Mouse (Mus musculus) lung, embryonic 14.5 days (tissue): ENCODE data around the gene Klhl2. TPM values are rescaled to one million over a fixed set of nuclear protein-coding genes. Genes with fewer than 3 reads are reported as not detected.

Source experiments
- ATAC-seq: fragments of 200-750 bp; cut with Nextera tagmentation; 2 replicates; pipeline ENCODE4 v1.8.0; 2017; ENCODE audit warnings: mild to moderate bottlenecking, moderate TSS enrichment, moderate library complexity; ENCODE audit not compliant: insufficient read depth
- DNase-seq: peaks from one replicate; pipeline ENCODE4 v3.0.0-alpha.2; 2015
- H3K27ac ChIP-seq: fragments of 300-500 bp; sonication (generic); 2 replicates; pipeline ENCODE4 v1.5.1; 2014; ENCODE audit warnings: low read depth, mild to moderate bottlenecking, moderate library complexity
- H3K27me3 ChIP-seq: fragments of 300-500 bp; sonication (generic); 2 replicates; pipeline ENCODE4 v1.6.1; 2014; ENCODE audit warnings: low read length, control low read depth; ENCODE audit not compliant: insufficient read depth
- H3K36me3 ChIP-seq: fragments of 300-500 bp; sonication (generic); 2 replicates; pipeline ENCODE4 v1.6.1; 2014; ENCODE audit warnings: control low read depth; ENCODE audit not compliant: insufficient read depth
- H3K4me1 ChIP-seq: fragments of 300-500 bp; sonication (generic); 2 replicates; pipeline ENCODE4 v1.6.1; 2014; ENCODE audit warnings: antibody characterized with exemption, control low read depth; ENCODE audit not compliant: insufficient read depth
- H3K4me2 ChIP-seq: fragments of 300-500 bp; sonication (generic); 2 replicates; pipeline ENCODE4 v1.6.1; 2014; ENCODE audit warnings: mild to moderate bottlenecking
- H3K4me3 ChIP-seq: fragments of 300-500 bp; sonication (generic); 2 replicates; pipeline ENCODE4 v1.5.1; 2014; ENCODE audit warnings: low read depth, low read length
- H3K9ac ChIP-seq: fragments of 300-500 bp; sonication (generic); 2 replicates; pipeline ENCODE4 v1.6.1; 2014
- H3K9me3 ChIP-seq: fragments of 300-500 bp; sonication (generic); 2 replicates; pipeline ENCODE4 v1.6.1; 2016; ENCODE audit warnings: low read depth, low read length, control low read depth
- CTCF ChIP-seq: IDR thresholded peaks from 2 replicates; pipeline ENCODE4 v1.5.1; 2016; ENCODE audit warnings: antibody characterized with exemption, low read depth
- WGBS: fragments of 180-500 bp; shearing (Covaris S2); extraction: QIAGEN DNeasy Blood & Tissue Kit; methylation state at CpG from one replicate; pipeline ENCODE4 v1.1.7; 2014; 5-methylcytosine and 5-hydroxymethylcytosine counted together
- polyA plus RNA-seq: library from polyadenylated mRNA; unstranded; fragments of >200 nt; fragmentation: Nextera tagmentation; extraction: Ambion mirVana; gene quantifications from 2 replicates; pipeline ENCODE4 v1.2.1, GENCODE M21; 2014

Klhl2 gene
- polyA plus RNA-seq, 1 experiment from 2014 or later = 16.9 TPM

DNA sequence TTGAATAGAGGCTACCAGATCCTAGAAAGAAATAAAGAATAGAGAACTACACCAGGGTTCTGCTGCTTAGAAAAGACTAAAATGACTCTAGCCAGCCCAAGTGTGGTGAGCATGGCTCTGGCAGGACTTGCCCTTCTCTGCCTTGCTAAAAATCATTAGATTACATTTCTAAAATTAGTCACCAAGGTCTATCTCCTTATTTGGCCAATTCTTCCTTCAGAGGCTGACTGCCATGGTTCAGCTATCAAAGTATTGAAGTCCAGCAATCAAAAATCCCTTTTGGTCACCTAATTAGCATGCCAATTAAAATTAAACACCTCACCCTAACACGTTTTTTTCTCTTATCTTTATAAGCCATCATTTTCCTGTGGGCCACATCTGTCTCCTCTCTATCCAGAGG is 138.3 kb downstream of the Klhl2 start:
- H3K27ac ChIP-seq = no peak overlapping the region
- H3K4me2 ChIP-seq = no peak overlapping the region
- DNase-seq (no peak), ATAC-seq (no peak)
- peaks cover under 1% of the 10 kb centered on the region; the same call in 1 of the 2 replicates for H3K36me3 ChIP-seq
- H3K9me3 ChIP-seq = no peaks in the 10 kb centered on the region
- no peaks in the 10 kb centered on the region for H3K4me1 ChIP-seq
- H3K27me3 ChIP-seq = no peaks in the 10 kb centered on the region
- H3K9ac ChIP-seq = no peak overlapping the region
- 31% methylated on average over 1 of the region's 1 CpGs for WGBS
- TF ChIP-seq CTCF = no peak
- no peak overlapping the region for H3K4me3 ChIP-seq

DNA sequence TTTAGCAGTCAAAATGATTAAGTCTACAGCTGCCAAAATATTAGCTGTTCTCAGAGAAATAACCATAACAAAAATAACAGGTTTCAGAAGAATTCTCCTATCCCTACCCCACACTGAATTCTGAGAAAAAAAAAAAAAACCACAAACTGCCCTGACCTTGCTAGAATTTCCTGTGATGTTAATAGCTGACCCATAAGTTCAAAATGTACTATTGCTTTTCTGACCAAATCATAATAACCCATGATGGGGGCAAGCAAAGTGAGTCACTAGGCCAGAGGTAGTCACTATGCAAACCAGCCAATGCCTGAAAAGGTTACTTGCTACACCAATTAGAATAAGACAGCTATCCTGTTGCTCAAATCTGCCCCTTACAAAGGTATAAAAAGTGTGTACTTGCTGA is 142.3 kb downstream of the Klhl2 start:
- no peak overlapping the region for H3K9ac ChIP-seq
- ATAC-seq = no peak
- no peak for DNase-seq
- no peak for TF ChIP-seq CTCF
- H3K27me3 ChIP-seq = no peaks in the 10 kb centered on the region
- no peaks in the 10 kb centered on the region for H3K4me1 ChIP-seq
- H3K4me2 ChIP-seq = no peak overlapping the region
- no peaks in the 10 kb centered on the region for H3K9me3 ChIP-seq
- no peaks in the 10 kb centered on the region for H3K36me3 ChIP-seq
- H3K27ac ChIP-seq = no peak overlapping the region
- no peak overlapping the region for H3K4me3 ChIP-seq

DNA sequence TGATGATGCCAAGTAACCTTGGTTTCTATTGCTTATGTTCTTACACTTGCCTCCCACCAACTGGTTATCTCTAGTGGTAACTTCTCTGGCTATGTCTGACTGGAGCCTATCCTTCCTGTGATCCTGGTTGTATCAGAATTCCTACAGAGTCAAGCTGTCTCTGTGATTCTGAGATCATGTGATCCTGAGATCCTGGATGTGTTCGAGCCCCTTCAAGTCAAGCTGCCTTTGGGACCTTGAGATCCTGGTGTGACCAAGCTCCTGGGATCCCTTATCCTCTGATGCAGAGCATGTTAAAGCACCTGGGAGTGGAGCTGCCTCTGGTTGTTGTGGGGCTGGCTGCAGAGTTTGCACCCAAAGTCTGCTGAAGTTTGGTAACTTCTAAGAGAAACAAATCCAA is 146.6 kb downstream of the Klhl2 start:
- H3K27me3 ChIP-seq = no peaks in the 10 kb centered on the region
- H3K4me1 ChIP-seq = no peaks in the 10 kb centered on the region
- no peak overlapping the region for H3K4me3 ChIP-seq
- no peak overlapping the region for H3K9ac ChIP-seq
- no peak overlapping the region for H3K27ac ChIP-seq
- H3K36me3 ChIP-seq = no peaks in the 10 kb centered on the region
- WGBS = 89% methylated on average over 1 of the region's 1 CpGs
- TF ChIP-seq CTCF = no peak
- DNase-seq (no peak), ATAC-seq (no peak)
- no peaks in the 10 kb centered on the region for H3K9me3 ChIP-seq
- H3K4me2 ChIP-seq = no peak overlapping the region

DNA sequence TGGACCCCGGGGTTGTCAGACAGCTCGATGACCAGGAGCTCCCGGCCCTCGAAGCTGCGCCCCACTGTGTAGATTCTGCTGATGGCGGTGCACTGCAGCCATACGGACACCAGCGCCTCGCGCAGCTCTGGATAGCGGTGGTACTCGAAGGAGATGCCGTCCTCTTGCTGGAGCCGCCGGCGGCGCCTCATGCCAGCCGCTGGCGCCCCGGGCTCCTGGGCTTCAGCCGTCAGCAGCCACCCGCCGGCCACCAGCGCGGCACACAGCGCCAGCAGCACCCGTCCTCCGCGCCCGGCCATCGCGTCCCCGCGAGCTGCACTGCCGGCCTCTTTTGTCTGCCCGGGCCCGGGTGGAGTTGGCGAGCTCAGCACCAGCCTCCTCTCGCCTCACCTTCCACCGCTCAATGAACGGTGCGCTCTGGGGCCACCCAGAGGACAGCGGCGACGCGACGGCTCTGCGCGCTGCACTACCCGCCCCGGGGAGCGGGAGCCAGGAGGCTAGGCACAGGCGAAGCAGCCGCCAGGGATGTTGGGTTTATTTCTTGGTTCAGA is 157.1 kb downstream of the Klhl2 start, which contains the start of gene Cpe:
TSS of gene Cpe (minus strand) at position 404 of the 551 bp plus-strand sequence.
- Histone ChIP-seq H3K4me2 (peak within 1 kb of the TSS; percentile 90), H3K4me3 (peak within 1 kb of the TSS; percentile 51), H3K27ac (peak within 1 kb of the TSS; percentile 63; the same call in 1 of the 2 replicates), H3K36me3 (no peaks in the 10 kb centered on the region), H3K27me3 (peaks cover 7% of the 10 kb centered on the region; the same call in 1 of the 2 replicates), H3K4me1 (no peaks in the 10 kb centered on the region), H3K9ac (peak within 1 kb of the TSS; percentile 60), H3K9me3 (no peaks in the 10 kb centered on the region)
- peak; percentile 62 for TF ChIP-seq CTCF
- WGBS = under 1% methylated on average over 54 of the region's 54 CpGs
- DNase-seq = peak; percentile 84
- ATAC-seq = peak; percentile 99

DNA sequence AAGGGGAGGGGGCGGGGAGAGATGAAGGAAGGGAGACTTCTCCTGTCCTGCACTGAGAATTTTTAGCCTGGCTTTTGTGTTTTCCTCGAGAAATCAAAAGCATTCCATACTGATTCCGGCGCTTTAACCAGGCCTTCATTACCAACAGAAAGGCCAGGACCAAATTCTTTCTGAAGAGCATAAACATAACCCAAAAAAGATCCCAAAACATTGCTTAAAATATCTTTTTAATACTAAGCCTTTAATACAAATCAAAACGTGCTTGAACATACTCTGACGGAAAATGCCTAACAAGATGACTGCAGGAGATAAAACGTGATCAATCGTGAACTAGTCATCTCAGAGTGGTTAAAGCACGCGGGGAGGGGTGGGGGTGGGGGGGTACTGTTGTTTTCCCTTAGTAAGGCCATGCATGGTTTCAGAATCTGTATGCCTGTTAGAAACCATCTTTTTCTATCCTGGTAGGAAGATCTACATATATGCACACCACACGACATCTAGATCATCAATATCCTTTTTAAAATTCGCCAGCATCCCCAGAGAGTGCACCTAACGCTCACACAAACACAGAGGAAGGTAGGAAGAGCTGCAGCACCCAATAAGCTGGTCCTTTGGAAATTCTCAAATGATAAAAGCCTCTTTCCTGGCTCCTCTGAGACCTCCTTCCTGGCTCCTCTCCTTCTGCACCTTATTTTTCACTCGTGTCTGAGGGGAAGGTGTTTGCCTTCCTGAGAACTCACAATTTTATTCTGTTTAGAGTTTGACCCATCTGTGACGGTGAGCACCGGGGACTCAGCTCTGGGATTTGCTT is 158.0 kb downstream of the Klhl2 start:
- Histone ChIP-seq H3K36me3 (no peaks in the 10 kb centered on the region), H3K4me2 (peak overlapping the region; percentile 90), H3K27me3 (peaks cover 7% of the 10 kb centered on the region; the same call in 1 of the 2 replicates), H3K4me3 (peak overlapping the region; percentile 51), H3K4me1 (no peaks in the 10 kb centered on the region), H3K9me3 (no peaks in the 10 kb centered on the region), H3K9ac (0 out of 2 replicates have a peak overlapping the region, but pooled peaks have one; percentile 60), H3K27ac (no peak overlapping the region)
- ATAC-seq = no peak
- DNase-seq = no peak
- WGBS = 17% methylated on average over 16 of the region's 16 CpGs
- TF ChIP-seq CTCF = no peak

DNA sequence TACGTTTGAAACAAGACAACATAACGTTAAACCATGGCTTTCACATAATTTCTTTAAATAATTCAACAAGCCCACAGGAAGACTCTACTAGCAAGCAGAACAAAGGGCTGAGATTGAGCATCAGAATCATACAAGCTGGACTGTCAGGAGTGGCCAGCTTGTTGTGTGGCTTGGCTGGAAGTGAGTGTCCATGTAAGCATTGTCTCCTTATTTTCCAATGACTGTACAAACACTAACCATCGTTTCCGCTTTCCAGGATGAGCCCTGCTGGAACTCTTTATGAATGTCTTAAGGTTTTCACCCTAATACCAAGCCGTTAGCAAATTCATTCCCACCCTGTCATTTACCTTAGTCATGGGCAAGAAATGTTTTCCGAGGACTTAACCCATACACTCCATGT is 159.0 kb downstream of the Klhl2 start:
- Histone ChIP-seq H3K9ac (no peak overlapping the region), H3K27ac (no peak overlapping the region), H3K9me3 (no peaks in the 10 kb centered on the region), H3K27me3 (peaks cover 7% of the 10 kb centered on the region; the same call in 1 of the 2 replicates), H3K4me2 (no peak overlapping the region), H3K4me1 (no peaks in the 10 kb centered on the region), H3K4me3 (no peak overlapping the region), H3K36me3 (no peaks in the 10 kb centered on the region)
- DNase-seq (no peak), ATAC-seq (no peak)
- 83% methylated on average over 6 of the region's 6 CpGs for WGBS
- no peak for TF ChIP-seq CTCF

DNA sequence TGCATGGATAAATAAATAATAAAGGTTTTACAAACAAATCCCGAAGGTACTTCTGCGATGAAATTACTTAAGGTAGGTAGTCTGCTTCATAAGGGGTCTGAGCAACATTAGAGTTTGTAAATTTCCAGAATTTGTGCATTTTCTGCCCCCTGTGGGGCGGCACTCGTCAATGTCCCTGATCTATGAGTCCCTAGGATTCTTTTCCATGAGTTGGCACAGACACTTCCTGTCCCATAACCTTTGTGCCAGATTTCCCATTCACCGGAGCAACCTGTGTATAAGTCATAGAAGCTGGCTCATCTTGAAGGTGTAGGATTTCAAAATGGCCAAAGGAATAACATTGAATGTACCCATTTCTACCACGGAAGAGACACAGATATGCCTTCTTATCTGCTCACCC is 159.5 kb downstream of the Klhl2 start:
- Histone ChIP-seq H3K4me2 (no peak overlapping the region), H3K4me1 (no peaks in the 10 kb centered on the region), H3K27ac (no peak overlapping the region), H3K9me3 (no peaks in the 10 kb centered on the region), H3K27me3 (peaks cover 7% of the 10 kb centered on the region; the same call in 1 of the 2 replicates), H3K4me3 (no peak overlapping the region), H3K9ac (no peak overlapping the region), H3K36me3 (no peaks in the 10 kb centered on the region)
- 73% methylated on average over 6 of the region's 6 CpGs for WGBS
- ATAC-seq = no peak
- no peak for DNase-seq
- TF ChIP-seq CTCF = no peak

Other genes starting within 250 kb of the Klhl2 start
- 30.6 and 36.9 TPM in 2 replicates for gene Cpe, start 157.0 kb downstream of the Klhl2 start, polyA plus RNA-seq
- 76.5 and 93.3 TPM in 2 replicates for gene Msmo1, start 116.2 kb downstream of the Klhl2 start, polyA plus RNA-seq
- gene Tmem192, start 97.2 kb upstream of the Klhl2 start, polyA plus RNA-seq = 27.9 and 29.1 TPM in 2 replicates
- not detected in 2 replicates for gene Trim75, start 137.8 kb upstream of the Klhl2 start, polyA plus RNA-seq
- gene Trim61, start 168.5 kb upstream of the Klhl2 start, polyA plus RNA-seq = not detected in 2 replicates
- not detected in 2 replicates for gene Trim60, start 168.6 kb upstream of the Klhl2 start, polyA plus RNA-seq
- 0.95 and 1.1 TPM in 2 replicates for gene Apela, start 187.3 kb upstream of the Klhl2 start, polyA plus RNA-seq
- gene Gm10663, start 225.0 kb upstream of the Klhl2 start, polyA plus RNA-seq = not detected in 2 replicates